Mouse (Mus musculus) midbrain, embryonic 11.5 days (tissue): ENCODE data around the gene Defb15. TPM values are rescaled to one million over a fixed set of nuclear protein-coding genes. Genes with fewer than 3 reads are reported as not detected.

Experiments
- polyA plus RNA-seq: library from polyadenylated mRNA; unstranded; fragments of >200 nt; fragmentation: Nextera tagmentation; extraction: Ambion mirVana; gene quantifications from 2 replicates; pipeline ENCODE4 v1.2.1, GENCODE M21; 2014

Defb15 gene
- polyA plus RNA-seq, 1 experiment from 2014 or later = not detected

Other genes starting within 250 kb of the Defb15 start
- not detected in 2 replicates for gene AY761184, start 229.1 kb downstream of the Defb15 start, polyA plus RNA-seq
- gene Defa24, start 198.2 kb downstream of the Defb15 start, polyA plus RNA-seq = not detected in 2 replicates
- not detected in 2 replicates for gene Defb50, start 109.2 kb downstream of the Defb15 start, polyA plus RNA-seq
- not detected in 2 replicates for gene Defb2, start 92.8 kb downstream of the Defb15 start, polyA plus RNA-seq
- not detected in 2 replicates for gene Defb10, start 73.8 kb downstream of the Defb15 start, polyA plus RNA-seq
- gene Defb9, start 47.3 kb downstream of the Defb15 start, polyA plus RNA-seq = not detected in 2 replicates
- gene Defb11, start 26.3 kb downstream of the Defb15 start, polyA plus RNA-seq = not detected in 2 replicates
- gene Defb35, start 5.6 kb upstream of the Defb15 start, polyA plus RNA-seq = not detected in 2 replicates
- not detected in 2 replicates for gene Defb13, start 14.1 kb upstream of the Defb15 start, polyA plus RNA-seq
- gene Fam90a1a, start 26.0 kb upstream of the Defb15 start, polyA plus RNA-seq = not detected in 2 replicates
- gene Ccdc70, start 37.1 kb upstream of the Defb15 start, polyA plus RNA-seq = not detected in 2 replicates
- gene Atp7b, start 127.6 kb upstream of the Defb15 start, polyA plus RNA-seq = 1.8 and 2.0 TPM in 2 replicates
- 32.5 and 35.9 TPM in 2 replicates for gene Alg11, start 128.0 kb upstream of the Defb15 start, polyA plus RNA-seq
- gene Nek5, start 192.3 kb upstream of the Defb15 start, polyA plus RNA-seq = 0.16 TPM in 1 of 2 replicates, not detected in the other
- gene Nek3, start 233.7 kb upstream of the Defb15 start, polyA plus RNA-seq = 8.6 and 8.9 TPM in 2 replicates